Mouse (Mus musculus) kidney, embryonic 16.5 days (tissue): ENCODE results near the gene Ubc. TPM values are rescaled to one million over a fixed set of nuclear protein-coding genes. Genes with fewer than 3 reads are reported as not detected.

Experiments used
- ATAC-seq: fragments of 200-750 bp; cut with Nextera tagmentation; 2 replicates; pipeline ENCODE4 v1.8.0; 2017; ENCODE audit warnings: moderate TSS enrichment; ENCODE audit not compliant: low FRiP score, low TSS enrichment
- H3K27ac ChIP-seq: fragments of 300-500 bp; sonication (generic); 2 replicates; pipeline ENCODE4 v1.5.1; 2014; ENCODE audit warnings: low read length
- H3K27me3 ChIP-seq: fragments of 300-500 bp; sonication (generic); 2 replicates; pipeline ENCODE4 v1.6.1; 2014; ENCODE audit warnings: low read length, control low read depth, mixed read lengths; ENCODE audit not compliant: insufficient read depth
- H3K36me3 ChIP-seq: fragments of 300-500 bp; sonication (generic); 2 replicates; pipeline ENCODE4 v1.6.1; 2014; ENCODE audit warnings: low read length, control low read depth, mixed read lengths; ENCODE audit not compliant: insufficient read depth
- H3K4me1 ChIP-seq: fragments of 300-500 bp; sonication (generic); 2 replicates; pipeline ENCODE4 v1.6.1; 2014; ENCODE audit warnings: low read length, control low read depth, mixed read lengths; ENCODE audit not compliant: insufficient read depth
- H3K4me2 ChIP-seq: fragments of 300-500 bp; sonication (generic); replicated peaks from 2 replicates; pipeline ENCODE4 v1.6.1; 2014; ENCODE audit warnings: low read depth, low read length
- H3K4me3 ChIP-seq: fragments of 300-500 bp; sonication (generic); 2 replicates; pipeline ENCODE4 v1.5.1; 2014; ENCODE audit warnings: mild to moderate bottlenecking, low read length
- H3K9ac ChIP-seq: fragments of 300-500 bp; sonication (generic); replicated peaks from 2 replicates; pipeline ENCODE4 v1.6.1; 2014; ENCODE audit warnings: low read length
- H3K9me3 ChIP-seq: fragments of 300-500 bp; sonication (generic); 2 replicates; pipeline ENCODE4 v1.6.1; 2016; ENCODE audit warnings: low read length, control low read depth
- WGBS: fragments of 180-500 bp; shearing (Covaris S2); extraction: QIAGEN DNeasy Blood & Tissue Kit; methylation state at CpG from one replicate; pipeline ENCODE4 v1.1.7; 2014; 5-methylcytosine and 5-hydroxymethylcytosine counted together
- polyA plus RNA-seq: library from polyadenylated mRNA; unstranded; fragments of >200 nt; fragmentation: Nextera tagmentation; extraction: Ambion mirVana; gene quantifications from 2 replicates; pipeline ENCODE4 v1.2.1, GENCODE M21; 2015

The Ubc gene
- polyA plus RNA-seq, 1 experiment from 2014 or later: 1,344 TPM

GRCm38 (mm10) chr5:125384512-125385214, 5.3 kb downstream of the Ubc start:
- no peak for ATAC-seq
- H3K4me1 ChIP-seq: peaks cover 15% of the 10 kb centered on the region
- H3K4me2 ChIP-seq: no peak overlapping the region
- H3K36me3 ChIP-seq: peaks cover 33% of the 10 kb centered on the region
- 92% methylated on average over 2 of the region's 2 CpGs for WGBS
- H3K27me3 ChIP-seq: no peaks in the 10 kb centered on the region
- H3K9ac ChIP-seq: no peak overlapping the region
- H3K4me3 ChIP-seq: no peak overlapping the region
- no peak overlapping the region for H3K27ac ChIP-seq
- no peaks in the 10 kb centered on the region for H3K9me3 ChIP-seq

DNA sequence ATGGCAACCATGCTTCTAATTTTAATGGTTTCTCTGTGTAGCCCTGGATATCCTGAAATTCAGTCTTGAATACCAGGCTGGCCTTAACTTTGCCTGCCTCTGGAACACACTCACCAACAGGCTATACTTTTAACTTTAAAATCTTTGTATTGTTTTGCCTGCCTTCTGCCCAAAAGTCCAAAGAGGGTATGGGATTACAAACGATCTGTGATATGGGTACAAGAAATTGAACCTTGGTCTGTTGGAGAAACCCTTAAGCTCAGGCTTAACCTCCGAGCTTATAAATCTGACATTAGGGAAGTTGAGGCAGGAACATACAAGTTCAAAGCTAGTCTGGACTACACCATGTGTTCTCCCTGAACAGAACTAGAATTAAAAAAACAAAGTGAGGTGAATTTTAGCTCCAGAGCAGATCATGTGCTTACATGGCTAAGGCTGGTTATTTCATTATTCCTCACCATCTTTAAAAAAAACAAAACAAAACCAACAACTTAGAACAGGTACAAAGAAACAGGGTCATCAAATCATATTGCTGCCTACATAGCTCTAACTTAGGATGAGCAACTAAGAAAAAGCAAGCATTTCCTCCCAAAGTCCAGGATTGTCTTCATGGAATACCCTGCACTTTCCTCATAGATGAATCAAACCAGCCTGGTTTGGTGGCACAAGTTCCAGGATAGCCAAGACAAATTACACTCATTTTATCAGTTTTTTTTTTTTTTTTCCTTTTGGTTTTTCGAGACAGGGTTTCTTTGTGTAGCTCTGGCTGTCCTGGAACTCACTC, 6.2 kb downstream of the Ubc start:
- Histone ChIP-seq H3K4me2 (no peak overlapping the region), H3K27me3 (no peaks in the 10 kb centered on the region), H3K9ac (no peak overlapping the region), H3K9me3 (no peaks in the 10 kb centered on the region), H3K4me3 (no peak overlapping the region), H3K4me1 (peaks cover 15% of the 10 kb centered on the region), H3K27ac (no peak overlapping the region), H3K36me3 (peaks cover 33% of the 10 kb centered on the region)
- WGBS: 67% methylated on average over 3 of the region's 3 CpGs
- ATAC-seq: no peak

DNA sequence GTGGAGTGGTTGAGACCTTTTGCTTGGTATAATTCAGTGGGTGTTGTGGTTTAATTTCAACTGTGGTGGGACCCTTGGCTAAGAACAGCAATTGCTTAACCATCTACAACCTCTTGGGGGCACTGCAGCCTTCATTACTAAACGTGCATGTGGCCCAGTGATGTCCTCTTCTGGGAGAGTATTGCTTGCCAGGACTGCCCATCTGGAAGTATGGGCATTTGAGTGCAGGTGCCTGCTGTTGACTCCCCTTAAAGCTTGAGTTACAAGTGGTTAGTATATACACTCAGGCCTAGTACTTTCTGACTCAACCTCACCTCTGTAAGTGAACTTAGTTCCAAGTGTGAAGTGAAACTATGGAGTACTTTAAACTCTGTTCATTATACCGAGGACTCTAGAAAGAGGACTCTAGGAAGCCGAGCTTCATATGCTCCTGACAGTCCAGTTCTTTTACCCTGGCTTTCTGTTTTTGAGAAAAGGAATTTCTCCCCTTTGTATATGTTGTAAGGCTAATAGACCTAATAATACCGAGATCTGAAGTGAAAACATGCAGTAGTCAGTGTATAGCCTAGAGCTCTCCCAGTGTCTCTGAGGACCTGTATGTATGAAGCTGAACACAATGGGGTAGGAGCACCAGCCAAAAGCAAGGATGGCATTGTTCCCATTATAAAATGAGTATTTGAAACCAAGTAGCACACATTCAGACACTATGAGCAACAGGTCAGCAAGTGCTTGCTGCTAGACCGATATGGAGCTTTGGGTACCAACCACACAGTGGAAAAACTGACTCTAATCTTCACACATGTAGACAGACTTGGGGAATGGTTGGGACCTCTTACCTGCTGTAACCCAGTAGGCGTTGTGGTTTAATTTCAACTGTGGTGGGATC, 7.1 kb downstream of the Ubc start:
- WGBS: 46% methylated on average over 6 of the region's 6 CpGs
- Histone ChIP-seq H3K9ac (no peak overlapping the region), H3K36me3 (peaks cover 26% of the 10 kb centered on the region), H3K9me3 (no peaks in the 10 kb centered on the region), H3K4me1 (peaks cover 8% of the 10 kb centered on the region), H3K27ac (0 out of 2 replicates have a peak overlapping the region, but pooled peaks have one; percentile 13), H3K4me2 (no peak overlapping the region), H3K27me3 (no peaks in the 10 kb centered on the region), H3K4me3 (no peak overlapping the region)
- peak; percentile 53; the same call in 1 of the 2 replicates for ATAC-seq

- Histone ChIP-seq H3K36me3 (peaks cover 26% of the 10 kb centered on the region), H3K4me3 (no peak overlapping the region), H3K4me1 (peaks cover 8% of the 10 kb centered on the region), H3K27ac (no peak overlapping the region), H3K9ac (no peak overlapping the region), H3K9me3 (no peaks in the 10 kb centered on the region), H3K27me3 (no peaks in the 10 kb centered on the region), H3K4me2 (no peak overlapping the region)
- WGBS: 76% methylated on average over 5 of the region's 5 CpGs
- ATAC-seq: no peak
These were observed 7.9 kb downstream of the Ubc start for GRCm38 (mm10) chr5:125381954-125382672.

DNA sequence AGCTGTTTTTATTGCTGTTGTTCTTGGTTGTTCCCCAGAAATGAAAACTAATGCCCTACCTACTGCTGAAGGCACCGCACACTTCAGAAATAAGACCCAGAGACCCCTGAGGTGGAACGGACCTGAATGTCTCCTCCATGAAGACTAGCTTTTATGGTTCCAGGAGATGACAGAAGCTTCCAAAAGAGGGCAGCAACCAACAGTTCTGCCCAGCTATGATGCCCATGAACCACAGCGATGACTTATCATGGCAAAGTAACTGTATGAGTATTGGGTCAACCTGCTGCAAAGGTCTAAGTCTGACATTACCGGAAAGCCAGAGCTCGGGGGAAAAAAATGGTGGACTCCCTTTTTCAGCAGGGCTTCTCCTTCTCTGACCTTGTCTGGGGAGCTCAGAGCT, 11.1 kb downstream of the Ubc start:
- H3K27ac ChIP-seq: no peak overlapping the region
- no peaks in the 10 kb centered on the region for H3K4me1 ChIP-seq
- no peaks in the 10 kb centered on the region for H3K27me3 ChIP-seq
- no peak overlapping the region for H3K4me3 ChIP-seq
- no peaks in the 10 kb centered on the region for H3K9me3 ChIP-seq
- no peak overlapping the region for H3K9ac ChIP-seq
- H3K36me3 ChIP-seq: peaks cover 6% of the 10 kb centered on the region; the same call in 1 of the 2 replicates
- no peak for ATAC-seq
- no peak overlapping the region for H3K4me2 ChIP-seq
- WGBS: 83% methylated on average over 5 of the region's 5 CpGs

DNA sequence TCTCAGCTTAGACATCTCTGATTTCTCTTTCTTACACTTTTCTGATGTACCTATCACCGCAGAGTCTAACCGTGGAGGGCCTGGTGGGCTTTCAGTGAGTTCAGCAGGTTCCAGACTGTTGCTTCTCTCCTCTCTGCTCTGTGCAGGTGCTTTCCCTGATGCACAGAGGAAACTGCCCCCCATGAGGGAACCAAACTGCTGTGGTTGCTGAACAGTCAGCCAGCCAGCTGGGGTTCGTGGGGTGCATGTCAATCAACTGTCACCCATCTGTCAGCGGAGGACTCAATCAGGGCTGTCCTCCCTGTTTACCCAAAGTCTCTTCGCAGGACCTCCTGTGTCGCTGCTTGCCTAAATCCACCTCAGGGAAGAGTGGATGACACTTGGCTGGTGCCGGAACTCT, 12.8 kb downstream of the Ubc start:
- Histone ChIP-seq H3K27ac (no peak overlapping the region), H3K4me3 (no peak overlapping the region), H3K4me2 (no peak overlapping the region), H3K9me3 (no peaks in the 10 kb centered on the region), H3K36me3 (no peaks in the 10 kb centered on the region), H3K4me1 (no peaks in the 10 kb centered on the region), H3K9ac (no peak overlapping the region), H3K27me3 (no peaks in the 10 kb centered on the region)
- ATAC-seq: no peak
- 71% methylated on average over 7 of the region's 7 CpGs for WGBS

GRCm38 (mm10) chr5:125375871-125376270, 14.1 kb downstream of the Ubc start:
- Histone ChIP-seq H3K4me3 (no peak overlapping the region), H3K9ac (no peak overlapping the region), H3K4me2 (no peak overlapping the region), H3K4me1 (no peaks in the 10 kb centered on the region), H3K27me3 (no peaks in the 10 kb centered on the region), H3K27ac (no peak overlapping the region), H3K9me3 (no peaks in the 10 kb centered on the region), H3K36me3 (no peaks in the 10 kb centered on the region)
- 84% methylated on average over 2 of the region's 2 CpGs for whole genome bisulfite sequencing
- no peak for ATAC-seq

DNA sequence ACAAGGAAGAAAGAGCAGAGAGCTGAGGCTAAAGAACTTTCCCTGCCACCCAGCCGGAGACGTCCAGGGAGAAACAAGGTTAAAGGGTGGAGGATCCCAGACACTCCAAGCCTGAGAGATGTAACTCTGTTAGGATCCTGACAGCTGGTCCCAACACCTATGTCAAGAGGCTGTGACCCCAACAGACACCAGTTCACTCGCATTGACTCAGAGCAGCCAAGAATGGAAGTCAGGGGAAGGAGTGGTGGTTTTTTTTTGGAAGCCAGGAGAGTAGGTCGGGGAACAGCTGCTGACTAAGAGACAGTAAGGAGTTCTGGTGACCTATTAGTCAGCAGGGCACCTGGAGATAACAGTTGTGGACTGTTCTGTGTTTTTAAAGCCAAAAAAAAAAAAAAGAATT, 18.0 kb downstream of the Ubc start:
- Histone ChIP-seq H3K9ac (no peak overlapping the region), H3K27ac (no peak overlapping the region), H3K4me2 (no peak overlapping the region), H3K27me3 (no peaks in the 10 kb centered on the region), H3K4me3 (no peak overlapping the region), H3K9me3 (no peaks in the 10 kb centered on the region), H3K4me1 (no peaks in the 10 kb centered on the region), H3K36me3 (no peaks in the 10 kb centered on the region)
- WGBS: 76% methylated on average over 4 of the region's 4 CpGs
- ATAC-seq: no peak

DNA sequence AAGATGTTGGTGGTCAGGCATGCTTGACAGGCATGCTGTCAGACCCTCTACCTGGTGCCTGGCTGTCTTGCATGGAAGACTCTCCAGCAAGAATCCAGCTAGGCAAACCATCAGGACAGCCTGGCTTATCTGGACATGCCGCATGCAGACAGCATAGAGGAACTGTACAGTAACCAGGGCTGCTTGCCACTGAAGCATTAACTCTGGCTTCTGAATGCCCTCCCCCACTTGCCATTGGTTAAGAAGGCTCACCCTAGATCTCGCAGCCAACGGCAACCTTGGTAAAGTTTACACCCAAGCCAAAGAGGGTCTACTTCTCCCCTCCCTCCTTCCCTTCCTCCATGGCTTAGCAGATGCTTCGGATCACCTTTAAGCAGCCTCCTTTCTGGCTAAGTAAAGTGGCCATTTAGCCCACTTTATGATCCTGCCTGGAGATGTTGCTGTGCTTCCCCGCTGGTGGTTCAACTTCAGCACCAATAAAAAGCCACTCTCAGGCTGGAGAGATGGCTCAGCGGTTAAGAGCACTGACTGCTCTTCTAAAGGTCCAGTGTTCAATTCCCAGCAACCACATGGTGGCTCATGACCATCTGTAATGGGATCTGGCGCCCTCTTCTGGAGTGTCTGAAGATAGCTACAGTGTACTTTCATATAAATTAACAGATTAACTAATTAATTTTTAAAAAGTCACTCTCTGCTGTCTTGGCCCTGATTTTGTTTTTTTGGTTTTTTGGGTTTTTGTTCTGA, 18.9 kb downstream of the Ubc start:
- H3K9me3 ChIP-seq: no peaks in the 10 kb centered on the region

More for the DNA sequence above, 18.9 kb downstream of the Ubc start:
- Histone ChIP-seq H3K4me3 (no peak overlapping the region), H3K27me3 (no peaks in the 10 kb centered on the region), H3K9ac (no peak overlapping the region), H3K27ac (no peak overlapping the region), H3K4me1 (no peaks in the 10 kb centered on the region), H3K36me3 (no peaks in the 10 kb centered on the region), H3K4me2 (no peak overlapping the region)
- WGBS: 75% methylated on average over 7 of the region's 7 CpGs
- no peak for ATAC-seq
